Mouse (Mus musculus): Measurements from ENCODE around the gene Casp7.
A peak's percentile ranks its signal among the peaks of the same experiment; 100 is the strongest.
"Not testable (repeated sequence)": the region's sequence is repeated elsewhere in the genome, so short reads cannot be mapped to it uniquely, and the experiment has no call there.

The Casp7 gene

DNA sequence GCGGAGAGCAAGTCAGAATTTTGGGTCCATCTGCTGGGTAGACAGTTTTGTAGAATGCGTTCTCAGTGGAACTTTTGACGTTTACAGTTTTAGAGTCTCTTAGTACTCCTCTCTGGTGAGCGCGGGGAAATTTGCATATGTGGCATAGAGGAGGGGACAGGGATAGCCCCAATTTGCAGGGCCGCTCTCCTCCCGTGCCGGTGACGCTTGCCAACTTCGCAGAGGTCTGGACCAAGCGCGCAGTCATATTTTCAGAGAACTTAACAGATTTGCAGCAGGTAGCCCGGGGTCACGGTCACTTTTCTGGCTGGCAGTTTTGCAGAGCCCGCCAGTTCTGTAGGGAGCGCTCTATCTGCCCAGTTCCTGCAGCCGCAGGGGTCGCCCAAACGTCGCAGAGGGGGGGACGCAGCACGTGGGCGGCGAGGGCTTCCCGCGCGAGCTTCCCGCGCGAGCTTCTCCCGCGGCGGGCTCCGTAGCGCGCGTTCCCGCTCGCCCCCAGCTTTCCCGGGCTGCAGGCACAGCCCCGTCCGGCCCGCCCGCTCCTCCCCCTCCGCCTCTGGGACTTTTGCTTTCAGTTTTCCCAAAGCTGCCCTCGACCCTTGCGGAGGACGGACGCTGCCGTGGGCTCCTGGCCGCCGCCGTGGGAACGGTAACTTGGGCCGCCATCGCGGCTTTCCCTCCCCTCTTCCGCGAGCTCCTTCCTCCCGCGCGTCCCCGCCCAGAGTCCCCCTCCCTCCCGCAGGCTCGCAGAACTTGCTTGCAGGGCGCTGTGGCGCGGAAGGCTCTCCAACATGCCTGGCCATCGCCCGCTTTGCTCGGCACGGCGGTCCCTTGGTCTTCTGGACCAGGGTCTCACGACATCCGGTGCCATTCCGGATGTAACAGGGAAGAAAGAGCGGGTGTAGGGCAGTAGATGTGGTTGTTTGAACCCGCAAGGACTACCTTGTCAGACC, at the start of gene Casp7:
Gene Casp7, plus strand, starts transcription at position 461 of the 953 bp plus-strand sequence.
- DNase-seq = peak; percentile 67

DNA sequence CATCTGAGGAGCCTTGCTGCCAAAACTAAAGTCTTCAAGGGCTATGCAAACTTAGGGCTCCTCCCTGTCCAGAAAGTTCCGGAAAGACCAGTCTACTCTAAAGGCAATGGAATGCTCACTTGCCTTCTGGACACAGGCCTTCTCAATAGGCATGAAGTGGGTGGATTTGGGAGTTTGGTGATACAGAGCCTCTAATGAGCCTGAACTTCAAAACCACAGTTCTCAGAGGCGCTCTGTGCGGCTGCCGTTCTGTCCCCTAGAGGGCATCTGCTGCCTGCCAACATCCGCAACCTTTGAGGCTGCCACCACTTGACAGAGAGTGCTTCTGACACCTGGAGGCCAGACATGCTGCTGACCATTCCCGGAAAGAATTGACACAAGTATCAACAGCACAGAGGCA, 47.6 kb upstream of the Casp7 start:
- no peak for DNase-seq

DNA sequence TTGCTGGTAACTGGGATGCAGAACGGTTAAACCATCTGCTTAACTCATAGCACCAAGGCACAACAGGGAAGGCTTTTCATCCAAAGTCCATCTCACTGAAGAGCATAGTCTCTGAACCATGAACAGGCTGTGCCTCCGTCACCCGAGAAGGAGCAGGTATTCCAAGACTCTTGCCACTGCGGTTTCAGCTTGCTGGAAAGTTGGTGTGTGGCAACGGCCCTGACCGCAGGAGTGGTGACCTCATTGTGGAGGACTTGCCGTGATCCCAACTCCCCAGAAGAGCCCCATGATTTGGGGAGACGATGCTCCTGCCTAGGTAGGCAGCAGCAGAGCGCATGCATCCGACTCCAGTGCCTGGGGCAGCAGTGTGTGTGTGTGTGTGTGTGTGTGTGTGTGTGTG, 43.2 kb upstream of the Casp7 start:
- DNase-seq = no peak

DNA sequence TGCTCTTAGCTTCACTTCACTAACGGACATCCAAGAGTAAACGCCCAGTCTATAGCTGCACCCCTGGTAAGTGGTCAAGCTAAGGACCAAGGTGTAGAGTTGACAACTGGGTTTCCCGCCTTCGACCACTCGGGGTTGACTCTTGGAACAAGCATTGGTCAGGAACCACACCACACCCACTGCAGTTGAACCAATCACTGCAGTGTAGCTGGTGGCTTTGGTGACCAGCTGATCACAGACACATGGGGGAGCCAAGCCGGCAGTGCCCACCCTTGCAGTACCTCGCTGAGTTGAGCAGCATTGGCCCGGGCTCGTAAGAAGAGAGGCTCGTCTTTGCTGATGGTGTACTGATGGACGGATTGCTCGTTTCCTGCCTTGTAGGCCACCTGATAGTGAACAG, 41.7 kb upstream of the Casp7 start:
- DNase-seq = no peak

DNA sequence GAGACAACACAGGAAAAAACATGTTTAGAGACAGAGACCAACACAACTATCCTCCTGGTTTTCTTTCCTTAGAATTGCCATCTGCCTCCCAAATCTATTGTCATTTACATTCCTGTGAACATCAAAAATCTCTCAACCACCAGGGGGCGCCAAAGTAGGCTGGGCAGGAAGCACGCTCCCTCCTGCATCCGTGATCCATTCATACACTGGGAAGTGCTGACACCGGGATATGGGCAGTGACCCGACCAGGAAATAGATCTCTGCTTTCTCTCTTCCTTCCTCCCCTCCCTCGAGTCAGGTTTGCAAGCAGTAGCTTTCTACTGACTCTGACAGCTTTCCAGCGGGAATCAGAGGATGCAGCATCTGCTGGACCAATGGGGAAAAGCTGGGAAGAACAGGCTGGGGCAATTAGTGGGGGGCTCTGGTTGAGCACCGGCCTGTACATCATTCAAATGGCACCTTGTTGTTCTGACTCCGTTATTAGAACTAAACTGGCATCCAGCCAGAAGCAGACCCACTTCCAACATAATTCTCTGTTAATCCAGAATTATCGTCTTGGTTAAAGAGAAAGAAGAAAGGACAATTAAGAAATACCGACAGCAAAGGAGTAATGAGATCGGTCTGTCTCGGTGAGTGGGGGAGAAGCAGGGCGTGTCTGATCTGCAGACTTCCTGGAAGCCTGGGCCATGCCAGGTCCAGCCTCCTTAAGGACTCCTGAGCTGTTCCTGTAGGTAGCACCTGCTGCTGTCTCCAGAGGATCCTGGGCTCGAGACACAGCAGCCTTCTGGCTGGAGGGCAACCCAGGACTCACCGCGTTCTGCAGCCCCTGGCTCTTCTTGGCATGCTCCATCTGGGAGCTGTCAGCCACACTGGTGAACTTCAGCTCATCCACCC, 40.2 kb upstream of the Casp7 start:
- peak; percentile 75 for DNase-seq

DNA sequence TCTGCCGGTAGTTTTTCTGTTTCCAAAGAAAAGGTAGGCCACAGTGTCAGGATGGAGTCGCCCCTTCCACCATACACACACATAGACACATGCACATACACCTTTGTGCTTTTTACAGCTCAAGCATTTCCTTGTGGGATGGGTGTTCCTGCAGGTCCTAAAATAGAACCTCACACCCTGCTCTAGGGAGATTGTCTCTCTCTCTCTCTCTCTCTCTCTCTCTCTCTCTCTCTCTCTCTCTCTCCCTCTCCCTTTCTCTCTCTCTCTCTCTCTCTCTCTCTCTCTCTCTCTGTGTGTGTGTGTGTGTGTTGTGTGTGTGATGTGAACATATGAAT, 39.6 kb upstream of the Casp7 start:
- not testable (repeated sequence) for DNase-seq

DNA sequence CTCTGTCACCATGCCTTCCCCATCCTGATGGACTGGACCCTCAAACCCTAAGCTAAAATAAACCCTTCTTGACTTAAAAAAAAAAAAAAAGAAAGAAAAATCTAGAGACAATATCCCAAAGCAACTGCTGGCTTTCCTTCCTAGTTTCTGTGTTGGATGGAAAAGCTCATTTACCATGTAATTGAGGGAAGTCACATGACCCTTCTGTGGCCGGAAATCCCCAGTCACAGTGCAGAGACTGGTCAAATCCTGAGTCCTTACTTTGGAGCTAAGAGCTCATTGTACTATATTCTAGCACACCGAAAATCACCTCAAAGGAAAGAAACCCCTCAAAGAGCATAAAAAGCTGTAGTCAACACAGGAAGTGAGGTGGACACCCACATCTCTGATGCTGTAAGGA, 38.0 kb upstream of the Casp7 start:
- DNase-seq = no peak

DNA sequence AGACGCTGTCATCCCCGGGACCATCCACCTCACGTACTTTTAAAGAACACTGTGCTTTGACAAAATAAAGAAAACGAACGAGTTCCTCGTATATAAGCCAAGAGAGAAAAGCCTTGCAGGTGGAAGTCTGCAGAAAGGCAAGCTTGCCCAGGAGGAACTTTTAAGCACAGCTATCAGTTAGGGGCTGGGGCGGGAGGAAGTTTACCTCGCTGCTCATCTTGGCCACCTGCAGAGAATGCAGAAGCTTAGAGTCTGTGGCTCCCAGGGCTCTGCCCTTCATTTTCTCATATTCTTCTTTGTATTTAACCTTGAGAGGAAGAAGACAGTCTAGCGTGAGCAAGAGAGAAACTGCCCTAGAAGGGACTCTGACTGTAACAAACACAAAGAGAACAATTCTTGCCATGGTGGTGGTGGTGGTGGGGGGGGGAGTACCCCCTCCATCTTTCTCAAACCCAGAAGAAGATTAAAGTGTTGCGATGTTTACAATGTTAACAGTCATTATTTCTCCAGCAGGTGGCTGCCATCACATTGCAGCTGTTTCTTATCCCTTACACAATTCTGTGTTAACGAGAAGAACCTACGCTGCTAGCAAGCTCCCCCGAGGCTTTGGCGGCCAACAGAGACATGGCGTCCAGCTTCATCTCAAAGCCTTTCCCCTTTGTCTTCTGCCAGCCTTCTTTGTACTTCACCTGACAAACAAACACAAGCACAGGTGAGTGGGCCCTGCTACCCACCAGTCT, 33.0 kb upstream of the Casp7 start:
- DNase-seq = no peak

DNA sequence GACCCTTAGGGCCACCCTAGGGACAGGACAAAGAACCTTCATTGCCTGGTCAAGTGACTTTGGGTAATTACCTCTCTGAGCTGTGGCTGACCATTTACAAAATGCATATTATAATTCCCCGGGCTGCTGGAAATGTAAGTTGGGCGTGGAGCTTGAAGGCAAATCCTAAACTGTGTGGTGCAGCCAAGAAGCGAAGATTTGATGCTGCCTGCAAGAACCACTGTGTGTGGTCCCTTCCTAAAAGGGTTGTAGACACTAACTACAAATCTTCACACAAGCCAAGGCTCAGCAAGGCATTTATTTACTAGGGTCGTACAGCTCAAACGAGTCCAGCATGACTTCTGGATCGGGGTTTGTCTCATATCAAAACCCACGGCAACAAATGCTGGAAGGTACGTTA, 32.4 kb upstream of the Casp7 start:
- DNase-seq = no peak

DNA sequence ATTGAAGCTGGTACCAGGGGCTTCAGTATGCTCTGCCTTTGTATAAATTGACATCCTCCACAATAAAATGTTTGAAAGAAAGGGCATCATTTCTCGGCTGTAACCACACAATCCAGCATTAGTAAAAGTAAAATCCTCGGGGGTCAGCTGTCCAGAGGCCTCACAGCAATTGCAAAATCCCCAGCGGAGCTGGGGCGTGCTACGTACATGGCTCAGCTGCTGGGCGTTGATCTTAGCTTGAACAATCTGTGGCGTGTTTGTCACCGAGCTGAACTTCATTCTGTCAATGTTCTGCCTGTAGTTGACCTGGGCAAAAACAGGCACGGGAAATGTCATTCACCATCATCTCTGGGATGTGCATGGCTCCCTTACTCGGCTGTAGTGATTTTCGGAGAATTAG, 30.8 kb upstream of the Casp7 start:
- DNase-seq = no peak

DNA sequence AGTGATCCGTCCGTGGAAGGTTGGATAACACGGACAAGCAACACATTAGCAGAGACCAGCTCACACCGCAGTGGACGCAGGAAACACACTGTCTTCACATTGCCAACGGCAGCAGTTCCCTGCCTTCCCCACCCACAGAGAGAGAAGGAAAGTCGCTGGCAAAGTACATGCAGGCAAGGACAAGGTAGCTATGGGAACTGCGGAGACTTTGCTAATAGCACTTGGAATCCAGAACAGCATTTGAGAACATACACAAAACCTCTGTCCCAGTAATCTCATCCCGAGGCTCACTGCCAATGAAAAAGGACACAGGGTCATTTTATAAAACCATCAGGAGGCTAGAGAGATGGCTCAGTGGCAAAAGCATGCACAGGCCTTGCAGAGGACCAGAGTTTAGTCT, 30.3 kb upstream of the Casp7 start:
- no peak for DNase-seq

DNA sequence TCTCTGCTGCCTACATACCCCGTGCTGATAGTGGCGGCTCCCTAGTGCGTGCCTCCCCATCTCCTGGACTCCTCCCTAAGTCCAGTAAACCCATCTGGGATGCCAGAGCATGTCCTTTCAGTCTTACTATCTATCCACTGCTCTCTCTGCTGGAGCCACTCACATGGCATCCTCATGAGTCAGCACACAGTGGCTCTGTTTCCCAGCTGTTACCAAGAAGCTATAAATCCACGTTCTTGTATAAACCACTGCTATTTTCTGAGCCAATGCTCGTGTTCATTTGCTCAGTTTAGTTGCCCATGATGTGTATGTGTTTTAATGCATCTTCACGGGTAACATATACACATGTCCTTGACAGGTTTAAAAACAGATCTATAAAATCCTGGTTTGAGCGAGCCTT, 29.2 kb upstream of the Casp7 start:
- DNase-seq = no peak

DNA sequence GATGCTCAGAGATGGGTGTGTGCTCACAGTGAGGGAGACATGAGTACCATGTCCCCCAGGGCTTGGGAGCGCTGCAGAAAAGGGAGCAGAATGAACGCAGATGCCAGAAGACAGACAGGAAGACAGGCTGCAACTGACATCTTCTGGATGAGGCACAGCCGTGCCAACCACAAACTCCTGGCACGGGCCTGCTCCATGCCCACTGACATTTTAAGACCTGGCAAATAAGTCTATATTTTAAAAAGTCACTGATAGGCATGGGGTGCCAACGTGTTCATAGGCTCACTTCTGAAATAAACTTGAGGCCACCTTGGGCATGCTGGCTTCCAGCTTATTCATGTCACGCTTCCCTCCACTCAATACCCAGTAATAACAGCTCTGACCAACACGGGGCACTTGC, 28.0 kb upstream of the Casp7 start:
- no peak for DNase-seq

DNA sequence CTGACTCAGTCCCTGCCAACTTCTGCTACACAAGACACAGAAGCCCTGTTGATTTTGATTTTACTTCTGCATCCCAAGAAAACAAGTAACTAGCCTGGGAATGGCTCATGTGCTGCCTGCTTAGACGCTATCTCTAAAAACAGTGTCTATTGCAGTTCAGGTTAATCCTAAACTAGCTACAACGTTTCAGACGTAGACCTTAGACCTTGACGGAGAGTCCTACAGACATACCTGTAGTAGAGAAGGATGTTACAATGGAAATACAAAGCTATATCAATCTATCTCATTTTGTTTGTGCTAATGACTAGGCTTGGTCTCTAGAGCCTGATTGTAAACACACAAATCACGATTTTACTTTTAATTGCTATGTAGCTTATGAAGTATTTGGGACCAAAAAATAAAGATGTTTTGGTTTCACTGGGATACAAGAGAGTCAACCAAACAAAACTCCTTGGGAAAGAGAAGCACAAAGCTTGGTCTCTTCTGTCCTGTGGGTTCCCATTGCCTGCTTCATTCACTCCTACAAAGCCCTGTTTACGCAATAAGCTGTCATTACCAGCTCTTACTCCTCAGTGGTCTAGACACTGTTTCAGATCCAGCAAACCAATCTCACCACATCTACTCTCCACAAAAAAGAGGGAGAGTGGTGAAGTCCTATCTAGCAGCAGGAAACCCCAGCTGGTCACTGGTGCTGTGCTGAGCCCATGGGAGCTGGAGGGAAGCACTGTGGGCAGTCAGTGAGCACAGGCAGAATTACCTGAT, 26.4 kb upstream of the Casp7 start:
- no peak for DNase-seq

DNA sequence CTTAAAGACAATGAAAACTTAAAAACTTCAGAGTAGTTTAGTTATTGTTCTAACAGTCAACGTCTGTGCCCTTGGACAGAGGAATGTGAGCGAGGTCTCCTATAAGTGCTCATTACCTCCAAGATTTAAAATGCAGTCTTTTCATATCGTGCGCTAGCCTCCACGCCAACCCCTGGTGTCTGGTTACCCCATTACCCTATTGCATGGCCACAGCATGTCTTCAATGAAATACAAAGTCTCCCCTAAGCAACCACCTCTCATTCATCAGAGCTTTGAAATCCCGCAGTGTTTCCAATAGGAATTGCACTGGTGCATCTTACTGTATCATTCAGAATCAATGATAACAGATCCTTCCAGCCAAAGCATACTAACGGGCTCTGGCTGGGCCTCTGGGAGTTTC, 24.7 kb upstream of the Casp7 start:
- DNase-seq = no peak

DNA sequence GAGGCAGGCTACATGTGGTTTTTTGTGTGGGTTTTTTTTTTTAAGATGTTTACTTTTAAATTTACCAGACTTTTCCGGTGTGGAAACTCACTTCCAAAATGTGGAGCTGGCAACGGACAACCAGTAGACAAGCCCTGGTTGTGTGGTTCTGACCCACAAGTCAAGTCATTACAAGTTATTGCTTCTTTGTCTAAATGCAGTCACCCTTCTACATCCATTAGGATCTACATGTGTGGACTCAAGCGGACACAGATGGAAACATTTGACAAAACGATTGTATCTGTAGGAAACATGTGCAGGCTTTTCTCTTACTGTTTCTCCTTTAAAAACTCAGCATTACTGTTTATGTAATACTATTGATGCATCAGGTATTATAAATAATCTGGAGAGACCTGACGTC, 23.7 kb upstream of the Casp7 start:
- no peak for DNase-seq

DNA sequence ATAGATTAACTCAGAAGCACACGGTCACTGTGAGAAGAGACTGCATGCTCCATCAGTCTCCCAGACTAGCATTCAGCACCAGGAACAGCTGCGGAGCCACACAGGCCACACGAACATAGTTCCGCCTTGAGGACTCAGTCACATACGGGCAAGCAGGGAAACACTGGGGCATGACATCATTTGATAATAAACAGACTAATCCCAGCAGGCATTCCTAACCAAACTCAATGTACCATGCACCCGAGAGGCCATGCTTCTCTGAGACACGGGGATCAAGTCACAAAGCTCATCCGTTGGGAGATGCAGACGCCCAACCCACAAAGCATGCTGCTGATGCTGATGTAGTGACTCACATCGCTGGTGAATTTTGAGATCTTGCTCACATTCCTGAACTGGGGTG, 22.9 kb upstream of the Casp7 start:
- no peak for DNase-seq

DNA sequence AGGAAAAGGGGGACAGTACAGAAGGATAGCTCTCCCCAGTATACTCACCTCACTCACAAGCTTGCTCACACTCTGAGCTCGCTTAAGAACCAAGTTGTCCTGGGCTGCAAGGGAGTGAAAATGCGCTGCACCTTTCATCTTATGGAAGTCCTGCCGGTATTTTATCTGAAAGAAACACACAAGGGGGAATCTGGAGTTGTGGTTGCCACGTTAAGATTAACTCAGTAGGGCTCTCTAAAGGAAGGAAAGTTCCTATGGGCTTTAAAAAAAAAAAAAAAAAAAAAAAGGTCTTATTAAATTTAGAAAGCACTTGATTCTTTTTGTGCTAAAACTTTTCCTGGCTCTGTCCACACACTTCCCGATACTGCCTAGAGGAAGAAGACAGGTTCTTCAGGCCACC, 18.9 kb upstream of the Casp7 start:
- no peak for DNase-seq

DNA sequence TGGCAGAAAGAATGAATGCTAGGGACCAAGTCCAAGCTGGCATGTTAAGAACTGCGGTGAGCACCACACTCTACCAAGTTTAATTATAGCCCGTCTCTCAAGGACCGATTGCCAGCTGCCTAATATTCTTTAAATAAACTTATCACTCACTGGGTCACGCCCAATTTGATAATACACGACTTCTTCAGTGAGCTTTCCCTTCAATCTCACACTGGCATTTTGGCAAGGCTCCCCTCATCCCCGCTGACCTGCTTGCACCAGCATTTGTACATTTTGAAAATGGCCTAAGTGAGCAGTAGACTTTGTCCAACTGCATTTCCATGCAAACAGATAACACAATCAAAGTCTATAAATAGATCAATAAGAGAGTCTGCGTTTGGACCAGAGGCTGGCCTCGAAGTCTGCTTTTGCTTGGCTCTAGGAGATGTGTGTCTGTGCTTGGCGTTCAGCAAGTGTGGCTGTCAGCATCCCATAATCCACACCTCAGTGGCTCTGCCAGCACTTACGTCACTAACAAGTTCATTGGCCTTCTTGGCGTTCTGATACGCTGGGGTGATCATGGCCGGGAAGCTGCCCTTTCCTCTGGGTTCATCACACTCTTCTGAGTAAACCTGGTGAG, 18.3 kb upstream of the Casp7 start:
- no peak for DNase-seq

DNA sequence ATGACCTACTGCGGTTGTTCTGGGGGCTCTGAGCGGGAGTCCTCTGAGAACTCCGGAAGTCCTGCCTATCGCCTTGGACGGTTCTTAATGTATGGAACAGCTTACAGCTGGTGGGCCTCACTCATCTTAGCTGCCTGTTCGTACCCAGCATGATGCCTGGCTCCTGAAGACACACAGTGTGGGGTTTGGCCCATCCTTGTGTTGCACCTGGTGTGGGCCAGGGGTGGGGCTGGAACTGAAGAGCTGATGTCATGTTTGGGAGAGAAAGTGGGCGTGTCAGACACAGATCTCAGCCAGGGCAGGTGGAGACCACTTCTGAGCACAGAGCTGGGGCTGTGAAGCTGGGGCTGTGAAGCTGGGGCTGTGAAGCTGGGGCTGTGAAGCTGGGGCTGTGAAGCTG, 16.6 kb upstream of the Casp7 start:
- no peak for DNase-seq

DNA sequence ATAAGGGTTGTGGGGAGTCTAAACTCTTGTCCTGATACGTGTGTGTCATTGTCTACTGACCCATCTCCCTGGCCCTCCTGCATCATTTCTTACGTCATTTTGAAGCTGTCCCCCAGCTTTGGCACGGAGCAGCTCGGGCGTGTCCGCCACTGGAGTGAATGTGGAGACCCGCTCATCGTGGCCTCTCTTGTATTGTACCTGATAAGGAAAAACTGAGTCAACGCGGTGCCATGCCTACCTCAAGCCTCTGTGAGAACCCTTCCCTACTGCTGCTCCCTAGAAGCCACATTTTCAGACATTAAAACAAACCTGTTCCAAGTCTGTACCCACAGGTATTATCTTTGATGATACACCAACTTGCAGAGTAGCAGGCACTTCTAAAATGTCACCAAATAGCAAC, 15.5 kb upstream of the Casp7 start:
- DNase-seq = no peak

DNA sequence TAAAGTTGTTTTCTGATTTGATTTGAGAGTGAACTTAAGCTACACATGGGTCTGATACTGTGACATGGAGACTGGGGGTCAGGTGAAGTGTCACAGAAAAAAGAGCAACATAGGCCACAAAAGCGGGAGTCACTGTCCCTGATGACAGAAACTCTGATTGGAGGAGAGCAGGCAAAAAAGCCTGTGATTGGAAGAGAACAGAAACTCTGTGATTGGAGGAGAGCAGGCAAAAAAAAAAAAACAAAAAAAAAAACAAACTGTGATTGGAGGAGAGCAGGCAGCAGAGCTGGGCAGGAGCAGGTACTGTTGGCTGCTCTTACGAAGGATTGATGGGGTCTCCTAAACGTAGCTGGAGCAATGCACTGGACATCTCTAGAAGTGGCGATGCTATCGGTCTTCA, 11.4 kb upstream of the Casp7 start:
- DNase-seq = no peak

Measured in right cerebral cortex, postnatal 4 days (tissue).